Mouse (Mus musculus): ENCODE data around the gene Cep41.

GRCm38 (mm10) chr6:30664776-30665175, 28.8 kb downstream of the Cep41 start:
- TF ChIP-seq CTCF (IDR thresholded peaks at IDR 0.05; ENCODE audit: extremely low read depth, insufficient read depth, insufficient read length, insufficient replicate concordance), result no peak
- TF ChIP-seq POLR2A (IDR thresholded peaks at IDR 0.05; ENCODE audit: low read depth, low read length), result no peak
